Mouse (Mus musculus) heart, embryonic 15.5 days (tissue): ENCODE measurements around the gene Donson. TPM values are rescaled to one million over a fixed set of nuclear protein-coding genes. Genes with fewer than 3 reads are reported as not detected.

Source experiments
- ATAC-seq: fragments of 200-750 bp; cut with Nextera tagmentation; replicated peaks from 2 replicates; pipeline ENCODE4 v1.8.0; 2017; ENCODE audit warnings: low read depth, moderate TSS enrichment; ENCODE audit not compliant: insufficient number of reproducible peaks, insufficient read depth, low FRiP score
- H3K27ac ChIP-seq: fragments of 300-500 bp; sonication (generic); 2 replicates; pipeline ENCODE4 v1.5.1; 2015; ENCODE audit warnings: mild to moderate bottlenecking, inconsistent platforms
- H3K27me3 ChIP-seq: fragments of 300-500 bp; sonication (generic); 2 replicates; pipeline ENCODE4 v1.6.1; 2015; ENCODE audit warnings: inconsistent platforms
- H3K36me3 ChIP-seq: fragments of 300-500 bp; sonication (generic); 2 replicates; pipeline ENCODE4 v1.6.1; 2015; ENCODE audit warnings: mild to moderate bottlenecking, inconsistent platforms
- H3K4me1 ChIP-seq: fragments of 300-500 bp; sonication (generic); replicated peaks from 2 replicates; pipeline ENCODE4 v1.6.1; 2015; ENCODE audit warnings: inconsistent platforms
- H3K4me2 ChIP-seq: fragments of 300-500 bp; sonication (generic); 2 replicates; pipeline ENCODE4 v1.6.1; 2015; ENCODE audit warnings: inconsistent platforms, mild to moderate bottlenecking, moderate library complexity
- H3K4me3 ChIP-seq: fragments of 300-500 bp; sonication (generic); 2 replicates; pipeline ENCODE4 v1.5.1; 2015; ENCODE audit warnings: mild to moderate bottlenecking, inconsistent platforms
- H3K9ac ChIP-seq: fragments of 300-500 bp; sonication (generic); 2 replicates; pipeline ENCODE4 v1.6.1; 2015; ENCODE audit warnings: mild to moderate bottlenecking, inconsistent platforms
- H3K9me3 ChIP-seq: fragments of 300-500 bp; sonication (generic); replicated peaks from 2 replicates; pipeline ENCODE4 v1.6.1; 2016; ENCODE audit warnings: inconsistent platforms
- WGBS: fragments of 180-500 bp; shearing (Covaris S2); methylation state at CpG from one replicate; pipeline ENCODE4 v1.1.7; 2015; ENCODE audit warnings: mixed read lengths; 5-methylcytosine and 5-hydroxymethylcytosine counted together
- polyA plus RNA-seq: library from polyadenylated mRNA; unstranded; fragments of >200 nt; fragmentation: Nextera tagmentation; extraction: Ambion mirVana; gene quantifications from 2 replicates; pipeline ENCODE4 v1.2.1, GENCODE M21; 2015

Gene Donson
- polyA plus RNA-seq = 10.7 and 12.3 TPM in 2 replicates

GRCm38 (mm10) chr16:91688619-91689334 is at the start of gene Donson:
Gene Donson (minus strand): TSS chr16:91688770.
- Histone ChIP-seq H3K9me3 (no peaks in the 10 kb centered on the region), H3K4me2 (peak within 1 kb of the TSS; percentile 96), H3K27me3 (no peaks in the 10 kb centered on the region), H3K9ac (peak within 1 kb of the TSS; percentile 85), H3K36me3 (peaks cover 12% of the 10 kb centered on the region), H3K27ac (peak within 1 kb of the TSS; percentile 86), H3K4me3 (peak within 1 kb of the TSS; percentile 89), H3K4me1 (peaks cover 16% of the 10 kb centered on the region)
- under 1% methylated on average over 64 of the region's 71 CpGs for WGBS
- peak; percentile 99 for ATAC-seq

- Histone ChIP-seq H3K4me2 (no peak overlapping the region), H3K27me3 (no peaks in the 10 kb centered on the region), H3K9me3 (no peaks in the 10 kb centered on the region), H3K9ac (no peak overlapping the region), H3K4me3 (no peak overlapping the region), H3K27ac (no peak overlapping the region), H3K36me3 (no peaks in the 10 kb centered on the region), H3K4me1 (peaks cover 57% of the 10 kb centered on the region)
- no peak for ATAC-seq
- 70% methylated on average over 7 of the region's 7 CpGs for WGBS
Measured at GRCm38 (mm10) chr16:91736046-91736816, 47.7 kb upstream of the Donson start.

GRCm38 (mm10) chr16:91734771-91735170 is 46.2 kb upstream of the Donson start:
- Histone ChIP-seq H3K36me3 (no peaks in the 10 kb centered on the region), H3K4me1 (peaks cover 50% of the 10 kb centered on the region), H3K9me3 (no peaks in the 10 kb centered on the region), H3K27me3 (no peaks in the 10 kb centered on the region), H3K4me3 (no peak overlapping the region), H3K4me2 (no peak overlapping the region), H3K9ac (no peak overlapping the region), H3K27ac (no peak overlapping the region)
- 63% methylated on average over 5 of the region's 5 CpGs for WGBS
- ATAC-seq = no peak

GRCm38 (mm10) chr16:91732816-91733215 is 44.2 kb upstream of the Donson start:
- Histone ChIP-seq H3K4me3 (no peak overlapping the region), H3K36me3 (no peaks in the 10 kb centered on the region), H3K9ac (no peak overlapping the region), H3K27ac (no peak overlapping the region), H3K27me3 (no peaks in the 10 kb centered on the region), H3K4me1 (peaks cover 45% of the 10 kb centered on the region), H3K9me3 (no peaks in the 10 kb centered on the region), H3K4me2 (no peak overlapping the region)
- 55% methylated on average over 2 of the region's 2 CpGs for WGBS
- no peak for ATAC-seq

- peaks cover 37% of the 10 kb centered on the region for H3K4me1 ChIP-seq
- no peak for ATAC-seq
- peak overlapping the region; percentile 85 for H3K4me3 ChIP-seq
- H3K27me3 ChIP-seq = no peaks in the 10 kb centered on the region
- H3K27ac ChIP-seq = peak overlapping the region; percentile 95
- peak overlapping the region; percentile 78 for H3K9ac ChIP-seq
- H3K36me3 ChIP-seq = no peaks in the 10 kb centered on the region
- no peaks in the 10 kb centered on the region for H3K9me3 ChIP-seq
- H3K4me2 ChIP-seq = peak overlapping the region; percentile 76
- WGBS = 4% methylated on average over 11 of the region's 11 CpGs
Measured at GRCm38 (mm10) chr16:91730446-91730845, 41.9 kb upstream of the Donson start.

GRCm38 (mm10) chr16:91729821-91730441 is 41.4 kb upstream of the Donson start:
- ATAC-seq = no peak
- Histone ChIP-seq H3K4me3 (peak overlapping the region; percentile 85), H3K27ac (peak overlapping the region; percentile 95), H3K9ac (peak overlapping the region; percentile 78), H3K4me2 (peak overlapping the region; percentile 76), H3K36me3 (no peaks in the 10 kb centered on the region), H3K4me1 (peaks cover 32% of the 10 kb centered on the region), H3K9me3 (no peaks in the 10 kb centered on the region), H3K27me3 (no peaks in the 10 kb centered on the region)
- 0% methylated on average over 40 of the region's 44 CpGs for WGBS

GRCm38 (mm10) chr16:91729066-91729482 is 40.5 kb upstream of the Donson start, which contains the start of gene Itsn1:
Gene Itsn1 (plus strand): TSS chr16:91729281.
- Histone ChIP-seq H3K9me3 (no peaks in the 10 kb centered on the region), H3K9ac (peak within 1 kb of the TSS; percentile 78), H3K36me3 (no peaks in the 10 kb centered on the region), H3K27me3 (no peaks in the 10 kb centered on the region), H3K27ac (peak within 1 kb of the TSS; percentile 95), H3K4me3 (peak within 1 kb of the TSS; percentile 85), H3K4me1 (peaks cover 28% of the 10 kb centered on the region), H3K4me2 (peak within 1 kb of the TSS; percentile 76)
- WGBS = under 1% methylated on average over 33 of the region's 33 CpGs
- peak; percentile 93 for ATAC-seq

GRCm38 (mm10) chr16:91728123-91729065 is 39.8 kb upstream of the Donson start, which contains the start of gene Cryzl1:
Gene Cryzl1 (minus strand): TSS chr16:91728975.
- Histone ChIP-seq H3K9ac (peak within 1 kb of the TSS; percentile 78), H3K27ac (peak within 1 kb of the TSS; percentile 95), H3K9me3 (no peaks in the 10 kb centered on the region), H3K4me3 (peak within 1 kb of the TSS; percentile 85), H3K27me3 (no peaks in the 10 kb centered on the region), H3K4me1 (peaks cover 28% of the 10 kb centered on the region), H3K36me3 (no peaks in the 10 kb centered on the region), H3K4me2 (peak within 1 kb of the TSS; percentile 76)
- WGBS = under 1% methylated on average over 46 of the region's 46 CpGs
- ATAC-seq = peak; percentile 92

GRCm38 (mm10) chr16:91727433-91727832 is 38.9 kb upstream of the Donson start:
- peak overlapping the region; percentile 66 for H3K4me2 ChIP-seq
- H3K9ac ChIP-seq = 0 out of 2 replicates have a peak overlapping the region, but pooled peaks have one; percentile 58
- WGBS = 86% methylated on average over 15 of the region's 15 CpGs
- peak overlapping the region; percentile 85 for H3K4me3 ChIP-seq
- peak overlapping the region; percentile 70; the same call in 1 of the 2 replicates for H3K27ac ChIP-seq
- no peaks in the 10 kb centered on the region for H3K27me3 ChIP-seq
- peaks cover 28% of the 10 kb centered on the region for H3K4me1 ChIP-seq
- ATAC-seq = no peak
- H3K36me3 ChIP-seq = no peaks in the 10 kb centered on the region
- no peaks in the 10 kb centered on the region for H3K9me3 ChIP-seq

- Histone ChIP-seq H3K9me3 (no peaks in the 10 kb centered on the region), H3K9ac (no peak overlapping the region), H3K4me2 (no peak overlapping the region), H3K4me3 (no peak overlapping the region), H3K27ac (no peak overlapping the region), H3K36me3 (0 out of 2 replicates have a peak, but pooled peaks cover 9% of the 10 kb centered on the region), H3K27me3 (no peaks in the 10 kb centered on the region), H3K4me1 (peaks cover 12% of the 10 kb centered on the region)
- no peak for ATAC-seq
- 52% methylated on average over 3 of the region's 3 CpGs for WGBS
Measured at GRCm38 (mm10) chr16:91724247-91724646, 35.7 kb upstream of the Donson start.
